Mouse (Mus musculus): ENCODE measurements around the gene Slc9c1. TPM values are rescaled to one million over a fixed set of nuclear protein-coding genes. Genes with fewer than 3 reads are reported as not detected.

The Slc9c1 gene
- polyA plus RNA-seq, 1 experiment from 2014 or later, result 0.04 TPM

- H3K27ac ChIP-seq, result no peak overlapping the region
- H3K4me2 ChIP-seq (replicated peaks), result no peak overlapping the region
- no peak overlapping the region for H3K4me3 ChIP-seq (replicated peaks)
- no peaks in the 10 kb centered on the region for H3K27me3 ChIP-seq (replicated peaks)
- H3K4me1 ChIP-seq (replicated peaks), result no peaks in the 10 kb centered on the region
- WGBS, result 57% methylated on average over 5 of the region's 5 CpGs
- no peak overlapping the region for H3K9ac ChIP-seq
- ATAC-seq, result peak; percentile 81
- H3K36me3 ChIP-seq, result no peaks in the 10 kb centered on the region
- H3K9me3 ChIP-seq, result no peaks in the 10 kb centered on the region
Observed at GRCm38 (mm10) chr16:45630347-45630960, 95.3 kb downstream of the Slc9c1 start.

DNA sequence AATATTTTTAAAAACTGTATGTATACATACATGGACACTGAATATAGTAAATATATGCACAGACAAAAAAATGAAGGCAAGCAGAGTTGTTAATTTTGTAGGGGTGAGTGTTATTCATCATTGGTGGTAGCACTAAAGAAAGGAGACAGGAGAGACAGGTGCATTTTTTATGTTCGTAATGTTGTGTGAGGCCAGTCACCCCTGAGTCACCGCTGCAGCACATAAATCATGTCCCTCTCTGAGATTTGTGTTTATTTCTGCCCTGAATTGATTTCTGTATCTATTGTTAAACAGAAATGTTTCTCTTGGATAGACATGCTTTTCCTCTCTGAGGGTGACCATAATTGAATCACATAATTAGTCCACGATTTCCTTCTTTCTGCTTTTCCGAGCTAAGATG, 97.3 kb downstream of the Slc9c1 start:
- H3K4me1 ChIP-seq (replicated peaks), result no peaks in the 10 kb centered on the region
- H3K9me3 ChIP-seq, result no peaks in the 10 kb centered on the region

DNA sequence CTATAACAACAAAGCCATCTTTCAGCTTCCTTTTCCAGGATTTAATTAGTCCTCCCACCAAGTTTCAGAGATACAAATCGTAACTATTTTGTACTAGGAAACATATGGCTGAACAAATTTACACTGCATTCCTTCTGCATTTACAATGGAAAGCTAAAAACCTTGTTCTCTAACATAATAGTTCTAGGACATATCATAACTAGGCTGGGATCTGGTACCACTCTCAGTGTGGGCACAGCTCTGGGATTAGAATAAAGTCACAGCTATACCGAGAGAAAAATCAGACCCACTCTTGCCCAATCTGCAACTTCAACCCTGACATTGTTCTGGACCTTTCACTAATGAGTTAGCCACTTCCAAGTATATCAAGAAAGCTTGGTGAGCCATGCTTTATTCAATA, 100.7 kb downstream of the Slc9c1 start:
- 82% methylated on average over 2 of the region's 2 CpGs for WGBS
- Histone ChIP-seq H3K27ac (no peak overlapping the region), H3K4me2 (replicated peaks) (no peak overlapping the region), H3K36me3 (no peaks in the 10 kb centered on the region), H3K27me3 (replicated peaks) (no peaks in the 10 kb centered on the region), H3K4me3 (replicated peaks) (no peak overlapping the region), H3K4me1 (replicated peaks) (no peaks in the 10 kb centered on the region), H3K9ac (no peak overlapping the region), H3K9me3 (no peaks in the 10 kb centered on the region)
- ATAC-seq, result no peak

More for the DNA sequence above, 97.3 kb downstream of the Slc9c1 start:
- H3K27me3 ChIP-seq (replicated peaks), result no peaks in the 10 kb centered on the region
- no peaks in the 10 kb centered on the region for H3K36me3 ChIP-seq
- ATAC-seq, result no peak
- H3K4me3 ChIP-seq (replicated peaks), result no peak overlapping the region
- H3K4me2 ChIP-seq (replicated peaks), result no peak overlapping the region
- no peak overlapping the region for H3K27ac ChIP-seq
- 67% methylated on average over 4 of the region's 4 CpGs for WGBS
- no peak overlapping the region for H3K9ac ChIP-seq

DNA sequence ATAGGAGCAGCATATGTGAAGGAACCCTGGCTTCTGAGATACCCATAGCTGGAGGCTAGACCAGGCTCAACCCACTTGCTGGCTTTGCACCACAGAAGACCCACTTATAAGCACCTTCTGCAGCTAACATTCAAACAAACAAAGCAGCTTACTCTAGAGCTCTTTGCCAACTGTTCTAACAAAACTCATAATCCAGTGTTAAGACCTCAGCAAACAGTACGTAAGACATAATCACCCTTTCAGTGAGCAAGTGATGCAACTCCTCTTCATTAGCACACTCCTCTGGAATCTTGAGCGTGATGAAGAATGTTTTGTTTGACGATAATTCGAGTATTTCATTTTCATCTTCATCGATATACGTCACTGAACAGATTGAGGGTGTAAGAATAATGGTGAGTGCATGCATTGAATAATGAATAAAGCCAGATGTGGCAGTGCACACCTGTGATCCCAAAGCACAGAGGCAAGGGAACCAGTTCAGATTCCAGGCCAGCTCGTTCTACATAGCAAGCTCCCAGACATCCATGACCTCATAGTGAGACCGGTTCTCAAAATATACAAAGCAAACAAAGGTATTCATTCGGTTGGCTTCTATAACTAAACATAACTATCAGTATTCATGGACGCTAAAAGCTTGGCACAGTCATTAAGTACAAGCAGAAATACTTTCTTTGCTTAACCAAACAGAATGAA, 105.1 kb downstream of the Slc9c1 start:
- ATAC-seq, result no peak
- Histone ChIP-seq H3K27me3 (replicated peaks) (no peaks in the 10 kb centered on the region), H3K9me3 (no peaks in the 10 kb centered on the region), H3K4me2 (replicated peaks) (no peak overlapping the region), H3K4me1 (replicated peaks) (no peaks in the 10 kb centered on the region), H3K4me3 (replicated peaks) (no peak overlapping the region), H3K27ac (no peak overlapping the region), H3K9ac (no peak overlapping the region), H3K36me3 (no peaks in the 10 kb centered on the region)
- 66% methylated on average over 10 of the region's 10 CpGs for WGBS

- Histone ChIP-seq H3K9me3 (no peaks in the 10 kb centered on the region), H3K4me3 (replicated peaks) (no peak overlapping the region), H3K27me3 (replicated peaks) (no peaks in the 10 kb centered on the region), H3K27ac (no peak overlapping the region), H3K4me2 (replicated peaks) (no peak overlapping the region), H3K36me3 (no peaks in the 10 kb centered on the region), H3K4me1 (replicated peaks) (no peaks in the 10 kb centered on the region), H3K9ac (no peak overlapping the region)
- 57% methylated on average over 3 of the region's 3 CpGs for WGBS
- no peak for ATAC-seq
Observed at GRCm38 (mm10) chr16:45641301-45641700, 106.2 kb downstream of the Slc9c1 start.

- Histone ChIP-seq H3K9ac (no peak overlapping the region), H3K27me3 (replicated peaks) (no peaks in the 10 kb centered on the region), H3K9me3 (no peaks in the 10 kb centered on the region), H3K4me2 (replicated peaks) (no peak overlapping the region), H3K27ac (no peak overlapping the region), H3K4me3 (replicated peaks) (no peak overlapping the region), H3K4me1 (replicated peaks) (no peaks in the 10 kb centered on the region), H3K36me3 (no peaks in the 10 kb centered on the region)
- peak; percentile 28; the same call in 1 of the 2 replicates for ATAC-seq
- WGBS, result 79% methylated on average over 3 of the region's 3 CpGs
Observed at GRCm38 (mm10) chr16:45643944-45644343, 108.8 kb downstream of the Slc9c1 start.

DNA sequence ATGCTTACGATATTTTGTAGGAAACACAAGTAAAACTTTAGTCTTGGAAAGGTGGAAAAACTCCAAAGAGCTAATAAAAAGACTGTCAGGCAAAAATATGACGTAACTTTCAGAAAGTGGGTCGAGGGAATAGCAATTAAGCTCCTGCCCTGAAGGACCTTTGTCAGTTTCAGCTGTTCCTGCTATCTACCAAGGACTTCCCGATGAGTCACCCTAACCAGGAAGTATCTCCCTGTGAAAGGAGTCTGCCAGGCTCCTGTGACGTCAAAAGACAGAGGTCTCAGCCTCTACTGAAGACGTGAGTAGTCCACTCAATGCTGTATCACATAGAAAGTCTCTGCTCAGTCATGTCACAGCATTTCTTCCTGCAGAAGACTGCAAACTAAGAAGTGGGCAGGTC, 109.3 kb downstream of the Slc9c1 start:
- no peak overlapping the region for H3K9ac ChIP-seq
- no peaks in the 10 kb centered on the region for H3K36me3 ChIP-seq
- H3K9me3 ChIP-seq, result no peaks in the 10 kb centered on the region
- H3K27me3 ChIP-seq (replicated peaks), result no peaks in the 10 kb centered on the region
- H3K4me3 ChIP-seq (replicated peaks), result no peak overlapping the region
- no peaks in the 10 kb centered on the region for H3K4me1 ChIP-seq (replicated peaks)
- H3K27ac ChIP-seq, result no peak overlapping the region
- WGBS, result 45% methylated on average over 6 of the region's 6 CpGs
- no peak overlapping the region for H3K4me2 ChIP-seq (replicated peaks)
- peak; percentile 92 for ATAC-seq

DNA sequence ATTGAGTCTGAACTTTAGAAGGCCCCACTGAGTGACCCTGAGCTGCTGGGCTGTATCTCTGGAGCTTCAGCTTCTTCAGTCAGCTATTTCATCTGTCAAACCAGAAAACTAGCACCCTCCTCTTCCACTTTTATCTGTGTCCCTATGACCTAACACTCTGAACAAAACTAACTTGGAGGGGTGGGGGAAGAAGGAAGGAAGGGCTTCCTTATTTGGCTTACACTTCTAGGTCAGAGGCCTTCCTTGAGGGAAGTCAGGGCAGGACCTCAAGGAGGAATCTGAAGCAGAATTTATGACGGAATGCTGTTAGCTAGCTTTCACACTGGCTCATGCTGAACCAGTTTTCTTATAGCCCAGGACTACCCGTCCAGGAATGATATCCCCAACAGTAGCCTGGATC, 116.4 kb downstream of the Slc9c1 start:
- 0 out of 2 replicates have a peak, but pooled peaks cover 2% of the 10 kb centered on the region for H3K4me1 ChIP-seq (replicated peaks)
- H3K4me3 ChIP-seq (replicated peaks), result no peak overlapping the region
- ATAC-seq, result no peak
- no peaks in the 10 kb centered on the region for H3K36me3 ChIP-seq
- no peak overlapping the region for H3K9ac ChIP-seq
- no peak overlapping the region for H3K4me2 ChIP-seq (replicated peaks)
- no peaks in the 10 kb centered on the region for H3K9me3 ChIP-seq
- WGBS, result 54% methylated on average over 2 of the region's 2 CpGs
- no peak overlapping the region for H3K27ac ChIP-seq
- H3K27me3 ChIP-seq (replicated peaks), result no peaks in the 10 kb centered on the region

DNA sequence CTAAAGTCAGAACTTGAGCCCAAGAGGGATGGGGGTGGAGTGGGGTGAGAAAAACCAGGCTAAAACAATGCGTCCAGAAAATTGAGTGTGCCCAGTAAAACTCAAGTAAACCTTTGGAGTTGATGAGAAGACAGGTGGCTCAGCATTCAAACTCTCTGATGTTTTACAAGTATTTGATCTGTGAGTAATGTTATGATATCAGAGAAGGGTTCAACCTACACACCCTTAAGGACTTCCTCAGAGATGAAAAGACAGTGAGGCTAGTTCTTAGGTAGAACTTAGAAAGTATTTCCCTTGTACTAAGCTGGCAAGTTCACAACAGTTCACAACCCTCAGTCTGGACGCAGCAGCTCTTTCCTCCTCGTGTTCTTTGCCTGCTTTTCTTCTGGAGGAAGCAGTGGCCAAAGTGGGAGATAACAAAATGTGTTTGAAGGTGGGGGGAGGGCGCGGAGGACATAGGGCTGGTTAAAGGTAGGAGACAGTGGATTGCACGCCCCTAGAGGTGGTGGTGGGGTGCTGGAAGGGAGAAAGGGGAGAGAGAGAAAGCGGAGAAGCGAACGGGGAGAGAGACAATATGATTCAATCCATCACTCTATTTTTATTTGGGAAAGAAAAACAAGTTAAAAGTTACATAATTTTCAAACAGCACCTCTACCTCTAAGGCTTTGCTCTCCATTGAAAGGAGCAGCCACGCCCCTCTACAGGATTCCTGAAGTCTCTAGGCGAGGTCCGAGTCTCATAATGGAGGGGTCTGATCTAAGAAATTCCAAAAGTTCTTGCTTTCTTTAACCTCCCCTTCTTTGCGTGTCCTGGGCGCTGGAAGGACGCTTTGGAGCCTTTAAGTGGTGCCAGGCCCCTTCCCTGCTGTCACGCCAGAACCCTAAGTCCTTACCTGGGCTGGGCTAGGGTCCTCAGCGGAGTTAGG, 118.2 kb downstream of the Slc9c1 start:
- H3K9me3 ChIP-seq, result no peaks in the 10 kb centered on the region
- H3K4me3 ChIP-seq (replicated peaks), result peak overlapping the region; percentile 46
- peak overlapping the region; percentile 56 for H3K9ac ChIP-seq
- H3K4me1 ChIP-seq (replicated peaks), result 0 out of 2 replicates have a peak, but pooled peaks cover 2% of the 10 kb centered on the region
- H3K36me3 ChIP-seq, result no peaks in the 10 kb centered on the region
- H3K27me3 ChIP-seq (replicated peaks), result no peaks in the 10 kb centered on the region
- ATAC-seq, result peak; percentile 60
- WGBS, result 10% methylated on average over 17 of the region's 17 CpGs
- peak overlapping the region; percentile 86 for H3K27ac ChIP-seq
- H3K4me2 ChIP-seq (replicated peaks), result peak overlapping the region; percentile 73

DNA sequence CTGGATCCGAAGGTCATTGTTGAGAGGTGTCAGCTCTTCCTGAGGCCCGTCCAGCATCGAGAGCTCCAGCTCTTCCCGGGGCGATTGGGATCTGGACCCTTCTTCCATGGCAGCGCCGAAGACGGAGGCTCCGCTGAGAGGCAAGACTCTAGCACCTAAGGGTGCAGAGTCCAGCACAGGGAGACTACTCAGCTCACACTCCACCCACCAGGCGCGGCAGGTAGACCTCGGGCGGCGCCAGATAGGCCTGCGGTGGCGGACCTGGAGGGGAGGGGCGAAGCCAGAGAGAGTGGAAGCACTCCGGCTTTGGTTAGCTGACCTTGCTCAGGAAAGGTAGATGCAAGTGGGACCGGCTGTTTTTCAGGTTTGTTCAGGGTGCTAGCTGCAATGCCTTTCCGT, 118.8 kb downstream of the Slc9c1 start, which contains the start of gene BC016579:
Gene BC016579, minus strand, starts transcription at position 135 of the 399 bp plus-strand sequence.
- H3K27me3 ChIP-seq (replicated peaks), result no peaks in the 10 kb centered on the region
- 0 out of 2 replicates have a peak, but pooled peaks cover 2% of the 10 kb centered on the region for H3K4me1 ChIP-seq (replicated peaks)
- peak; percentile 96 for ATAC-seq
- peak within 1 kb of the TSS; percentile 46 for H3K4me3 ChIP-seq (replicated peaks)
- 10% methylated on average over 20 of the region's 20 CpGs for WGBS
- no peaks in the 10 kb centered on the region for H3K9me3 ChIP-seq
- H3K36me3 ChIP-seq, result no peaks in the 10 kb centered on the region
- peak within 1 kb of the TSS; percentile 56 for H3K9ac ChIP-seq
- H3K27ac ChIP-seq, result peak within 1 kb of the TSS; percentile 86
- H3K4me2 ChIP-seq (replicated peaks), result peak within 1 kb of the TSS; percentile 73

DNA sequence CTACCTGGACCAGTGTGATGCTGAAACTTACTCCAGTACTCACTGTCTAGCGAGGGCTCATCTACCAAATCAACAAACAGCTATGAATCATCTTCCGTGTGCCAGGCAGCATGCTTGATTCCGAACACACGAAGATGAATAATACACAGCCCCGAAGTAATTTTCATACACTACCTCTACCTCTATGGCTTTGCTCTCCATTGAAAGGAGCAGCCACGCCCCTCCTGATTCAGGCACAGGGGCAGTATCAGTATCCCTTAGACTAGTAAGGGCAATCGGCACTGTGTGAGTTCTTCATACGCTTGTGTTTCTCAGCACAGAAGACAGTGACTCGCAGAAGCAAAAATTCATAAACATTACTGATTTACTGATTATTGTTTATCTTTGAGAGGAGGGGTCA, 119.4 kb downstream of the Slc9c1 start:
- Histone ChIP-seq H3K4me1 (replicated peaks) (0 out of 2 replicates have a peak, but pooled peaks cover 2% of the 10 kb centered on the region), H3K9ac (no peak overlapping the region), H3K27me3 (replicated peaks) (no peaks in the 10 kb centered on the region), H3K9me3 (no peaks in the 10 kb centered on the region), H3K27ac (peak overlapping the region; percentile 86; the same call in 1 of the 2 replicates), H3K4me2 (replicated peaks) (peak overlapping the region; percentile 73), H3K4me3 (replicated peaks) (peak overlapping the region; percentile 46; the same call in 1 of the 2 replicates), H3K36me3 (no peaks in the 10 kb centered on the region)
- 0 out of 2 replicates have a peak, but pooled peaks have one; percentile 5 for ATAC-seq
- 61% methylated on average over 9 of the region's 9 CpGs for WGBS
